Mouse (Mus musculus) large intestine, adult 2 months (tissue): Measurements from ENCODE around the gene Tmem151b. TPM values are rescaled to one million over a fixed set of nuclear protein-coding genes. Genes with fewer than 3 reads are reported as not detected.

Experiments
- DNase-seq: peaks from one replicate; pipeline ENCODE4 v3.0.0-alpha.2; 2012; ENCODE audit warnings: low read depth, low spot score
- WGBS: fragments of 180-500 bp; shearing (Covaris S2); methylation state at CpG from one replicate; pipeline ENCODE4 v1.1.7; 2018; 5-methylcytosine and 5-hydroxymethylcytosine counted together
- polyA plus RNA-seq: library from polyadenylated mRNA; depleted of rRNA; stranded (reverse); fragments of >200 nt; gene quantifications from 2 replicates; pipeline ENCODE4 v1.2.3, GENCODE M21; 2012; rRNA removed

Gene Tmem151b
- 0.66 and 0.73 TPM in 2 replicates for polyA plus RNA-seq

DNA sequence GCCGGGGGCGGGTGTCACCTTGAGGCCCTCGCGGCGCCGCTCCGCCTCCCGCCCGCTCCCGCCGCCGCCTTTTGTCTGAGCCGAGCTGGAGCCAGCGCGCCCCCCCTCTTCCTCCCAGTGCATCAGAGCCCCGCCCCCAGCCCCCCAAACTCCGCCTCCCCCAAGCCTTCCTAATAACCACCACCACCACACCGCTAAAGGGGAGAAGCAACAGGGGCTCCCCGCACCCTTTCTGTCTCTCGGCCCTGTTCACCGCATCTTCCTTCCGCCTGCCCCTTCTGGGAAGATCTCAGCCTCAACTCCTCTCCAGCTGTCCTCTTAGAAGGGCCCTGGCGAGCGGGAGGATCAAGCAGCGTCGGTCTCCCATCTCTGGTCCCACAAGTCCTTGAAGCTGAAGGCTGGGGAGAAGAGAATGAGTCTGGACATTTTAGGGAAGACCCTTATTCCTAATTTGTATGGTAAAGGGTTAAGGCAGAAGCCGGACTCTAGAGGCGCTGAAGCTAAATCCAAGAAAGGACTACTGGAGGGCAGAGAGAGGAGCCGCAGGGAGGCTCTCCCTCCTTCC is at the start of gene Tmem151b:
Gene Tmem151b (minus strand): TSS at position 61 of the 565 bp plus-strand sequence.
- DNase-seq, result no peak
- WGBS, result 3% methylated on average over 29 of the region's 29 CpGs

DNA sequence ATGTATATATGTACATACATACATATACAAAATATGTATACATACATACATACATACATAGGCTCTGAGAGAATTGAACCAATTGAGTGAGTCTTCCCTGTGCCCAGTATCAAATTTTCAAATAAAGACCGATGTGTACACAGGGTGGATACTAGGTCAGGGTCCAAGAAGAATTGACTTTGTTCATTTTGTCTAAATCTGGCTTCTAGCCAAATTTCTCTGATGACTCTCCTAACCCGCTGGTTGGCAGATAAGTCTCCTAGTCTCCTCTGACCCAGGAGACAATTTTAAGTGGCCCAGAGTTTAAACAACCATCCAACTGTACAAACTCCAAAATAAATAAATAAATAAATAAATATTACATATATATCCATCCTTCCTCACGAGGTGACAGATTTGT is 49.4 kb upstream of the Tmem151b start:
- DNase-seq, result no peak

DNA sequence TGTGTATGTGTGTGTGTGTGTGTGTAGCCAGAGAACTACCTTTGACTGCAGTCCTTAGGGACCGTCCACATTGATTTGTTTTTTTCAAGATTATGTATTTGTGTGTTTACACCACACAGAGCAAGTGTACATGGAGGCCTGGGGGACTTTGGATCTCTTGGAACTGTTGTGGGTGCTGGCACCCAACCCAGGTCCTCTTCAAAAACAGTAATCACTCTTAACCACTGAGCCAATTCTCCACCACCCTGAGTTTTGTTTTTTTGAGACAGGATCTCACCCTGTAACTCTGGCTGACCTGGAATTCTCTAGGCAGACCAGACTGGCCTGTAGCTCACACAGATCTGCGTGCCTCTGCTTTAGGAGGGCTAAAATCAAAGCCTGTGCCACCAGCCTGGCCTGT is 48.9 kb upstream of the Tmem151b start:
- no peak for DNase-seq
- 51% methylated on average over 2 of the region's 2 CpGs for WGBS

More for the DNA sequence above, 49.4 kb upstream of the Tmem151b start:
- 15% methylated on average over 3 of the region's 3 CpGs for WGBS

DNA sequence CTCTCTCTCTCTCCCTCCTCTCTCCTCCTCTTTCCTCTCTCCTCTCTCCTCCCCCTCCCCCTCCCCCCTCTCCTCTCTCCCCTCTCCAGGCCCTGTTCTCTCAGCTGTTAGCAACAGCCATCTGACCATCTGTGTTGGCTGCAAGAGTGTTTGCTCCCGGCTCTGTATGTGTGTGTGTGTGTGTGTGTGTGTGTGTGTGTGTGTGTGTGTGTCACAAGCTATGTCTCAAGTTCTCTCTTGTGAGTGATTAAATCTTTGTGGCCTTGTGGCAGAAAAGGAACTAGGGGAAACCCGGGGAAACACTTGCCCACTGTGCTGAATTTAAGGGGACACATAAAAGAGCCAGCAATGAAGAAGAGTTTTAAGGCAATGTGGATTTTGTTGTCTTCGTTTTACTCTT is 48.3 kb upstream of the Tmem151b start:
- DNase-seq, result no peak
- 10% methylated on average over 3 of the region's 3 CpGs for WGBS

DNA sequence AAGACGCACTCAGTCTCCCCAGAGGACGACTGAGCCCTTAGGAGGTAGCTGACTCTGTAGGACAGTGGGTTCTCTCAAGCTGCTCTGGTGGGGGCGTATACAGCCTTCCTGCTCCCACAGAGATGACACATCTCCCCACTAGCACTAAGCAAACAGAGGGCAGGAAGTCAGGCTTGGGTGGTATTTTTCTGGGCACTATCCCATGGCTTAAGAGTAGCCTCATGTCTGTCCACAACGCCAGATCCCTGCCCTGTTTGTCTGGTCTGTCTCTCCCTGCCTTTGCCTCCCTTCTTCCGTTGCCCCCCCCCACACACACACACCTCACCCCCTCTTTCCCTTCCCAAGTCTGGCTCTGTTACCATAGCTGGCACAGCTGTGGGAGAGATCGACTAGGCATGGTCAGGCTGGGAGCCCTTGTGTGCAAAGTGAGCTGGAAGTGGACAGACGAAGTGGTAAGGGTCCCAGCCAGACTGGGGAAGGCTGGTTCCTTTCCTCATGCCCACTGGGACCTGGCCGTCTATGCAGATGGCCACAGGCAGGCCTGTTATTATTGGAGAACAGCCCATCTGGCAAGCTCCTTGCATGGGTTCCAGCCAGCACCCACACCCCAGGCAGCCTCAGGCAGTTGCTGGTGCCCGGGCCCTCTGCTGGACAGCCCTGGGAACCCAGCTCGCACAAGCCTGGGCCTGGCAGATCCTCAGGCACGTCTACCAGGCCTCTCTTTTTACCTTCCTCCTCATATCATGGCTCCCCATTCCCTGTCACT is 47.3 kb upstream of the Tmem151b start:
- no peak for DNase-seq
- 26% methylated on average over 11 of the region's 11 CpGs for whole genome bisulfite sequencing

DNA sequence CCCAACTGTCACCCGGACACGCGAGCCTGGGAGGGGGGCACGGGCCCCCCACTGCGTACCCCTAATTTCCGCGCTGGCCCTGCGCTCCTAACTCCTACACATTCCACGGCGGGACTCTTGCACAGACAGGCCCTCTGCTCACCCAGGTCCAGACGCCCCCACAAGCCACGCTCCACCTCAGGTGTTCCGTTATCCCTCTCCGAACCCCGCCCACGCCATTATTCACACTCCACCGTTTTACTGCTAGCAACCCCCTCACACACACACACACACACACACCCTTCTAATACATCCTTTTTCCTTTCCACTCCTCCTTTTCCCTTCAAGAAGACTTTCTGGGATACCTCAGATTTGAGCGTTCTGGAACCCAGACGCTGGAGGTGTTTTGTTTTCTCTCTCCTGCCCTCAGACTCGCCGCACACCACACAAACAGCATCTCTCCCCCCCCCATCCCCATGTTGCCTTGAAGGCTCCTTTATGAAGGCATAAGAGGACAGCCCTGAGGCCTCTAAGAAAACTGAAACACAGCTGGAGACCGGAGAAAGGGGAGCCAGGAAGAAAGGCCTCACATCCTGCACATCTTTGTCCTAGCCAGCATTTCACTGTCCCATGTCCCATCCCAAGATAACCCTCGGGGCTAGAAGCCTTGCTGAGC is 46.4 kb upstream of the Tmem151b start:
- 15% methylated on average over 23 of the region's 23 CpGs for WGBS
- DNase-seq, result no peak

DNA sequence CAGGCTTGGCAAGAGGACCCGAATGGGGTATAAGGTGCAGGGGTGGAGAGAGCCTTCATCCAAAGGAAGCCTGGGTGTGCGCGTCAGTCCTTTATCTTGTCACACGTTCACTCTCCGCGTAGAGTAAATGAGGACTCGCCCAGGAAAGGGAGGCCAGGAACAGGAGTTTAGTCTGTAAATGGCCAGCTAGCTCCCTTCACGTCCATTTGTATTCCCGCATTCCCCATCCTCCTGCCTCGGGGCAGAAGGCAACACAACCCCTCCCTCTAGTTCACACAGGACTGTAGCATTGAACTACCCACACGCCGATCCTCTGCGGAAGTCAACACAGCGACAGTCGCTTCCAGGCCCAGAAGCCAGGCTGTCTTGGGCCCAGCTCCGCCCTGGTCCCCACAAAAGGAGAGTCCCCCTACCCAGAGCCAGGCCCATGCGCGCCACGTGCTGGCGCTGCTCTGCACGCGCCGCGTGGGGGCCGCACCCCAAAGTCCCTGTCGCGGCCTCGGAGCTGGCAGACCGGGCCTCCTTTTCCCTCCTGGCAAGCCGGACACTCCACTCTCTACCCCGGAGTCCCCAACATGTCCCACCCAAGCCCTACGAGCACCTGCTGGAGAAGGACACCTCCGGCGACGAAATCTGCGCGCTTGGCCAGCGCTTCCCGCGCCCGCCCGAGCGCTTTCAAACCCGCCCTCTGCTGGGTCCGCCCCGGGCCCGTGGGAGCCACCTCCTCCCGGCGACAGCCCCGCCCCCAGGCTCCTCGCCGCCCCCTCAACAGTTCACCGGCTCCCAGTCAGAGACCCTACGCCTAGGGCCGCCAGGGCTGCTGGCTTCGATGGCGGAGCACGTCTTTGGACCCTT is 45.6 kb upstream of the Tmem151b start:
- no peak for DNase-seq
- WGBS, result 2% methylated on average over 58 of the region's 58 CpGs

DNA sequence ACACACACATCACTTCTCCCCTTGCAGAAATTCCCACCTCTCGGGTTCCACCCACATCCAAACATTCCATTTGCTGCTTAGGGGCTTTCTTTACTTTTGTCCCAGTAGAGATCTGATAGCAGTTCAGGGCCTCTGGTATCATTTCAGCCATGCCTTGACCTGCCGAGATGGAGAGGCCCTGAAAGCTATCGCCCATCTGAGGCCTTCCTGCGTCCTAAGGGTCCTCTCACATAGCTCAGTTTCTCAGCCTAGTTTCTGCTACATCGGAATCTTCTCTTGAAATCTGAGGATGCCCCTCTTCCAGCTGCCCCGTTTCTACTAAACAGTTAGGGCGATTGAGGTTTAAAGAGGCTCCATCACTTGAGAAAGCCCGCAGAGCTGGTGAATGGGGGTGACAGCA is 44.7 kb upstream of the Tmem151b start:
- no peak for DNase-seq
- WGBS, result 68% methylated on average over 8 of the region's 8 CpGs

DNA sequence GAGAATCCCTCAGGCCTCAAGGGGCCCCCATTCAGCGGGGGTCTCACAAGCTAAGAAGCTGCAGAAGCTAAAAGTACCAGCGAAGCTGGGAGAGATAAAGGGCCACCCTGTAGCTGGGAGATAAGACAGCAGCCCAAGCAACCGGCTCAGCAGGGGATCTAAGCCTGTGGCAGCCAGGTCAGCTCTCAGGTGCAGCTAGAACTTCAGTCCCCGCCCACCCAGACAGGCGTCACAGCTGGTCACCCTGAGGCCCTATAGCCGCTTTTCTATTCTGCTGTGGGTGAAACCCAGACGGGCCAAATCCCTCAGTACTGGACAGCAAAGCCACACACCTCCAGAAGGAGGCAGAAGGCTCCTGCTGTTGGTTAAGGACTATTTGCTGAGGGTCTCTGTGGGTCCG is 44.0 kb upstream of the Tmem151b start:
- WGBS, result 65% methylated on average over 8 of the region's 8 CpGs
- no peak for DNase-seq

DNA sequence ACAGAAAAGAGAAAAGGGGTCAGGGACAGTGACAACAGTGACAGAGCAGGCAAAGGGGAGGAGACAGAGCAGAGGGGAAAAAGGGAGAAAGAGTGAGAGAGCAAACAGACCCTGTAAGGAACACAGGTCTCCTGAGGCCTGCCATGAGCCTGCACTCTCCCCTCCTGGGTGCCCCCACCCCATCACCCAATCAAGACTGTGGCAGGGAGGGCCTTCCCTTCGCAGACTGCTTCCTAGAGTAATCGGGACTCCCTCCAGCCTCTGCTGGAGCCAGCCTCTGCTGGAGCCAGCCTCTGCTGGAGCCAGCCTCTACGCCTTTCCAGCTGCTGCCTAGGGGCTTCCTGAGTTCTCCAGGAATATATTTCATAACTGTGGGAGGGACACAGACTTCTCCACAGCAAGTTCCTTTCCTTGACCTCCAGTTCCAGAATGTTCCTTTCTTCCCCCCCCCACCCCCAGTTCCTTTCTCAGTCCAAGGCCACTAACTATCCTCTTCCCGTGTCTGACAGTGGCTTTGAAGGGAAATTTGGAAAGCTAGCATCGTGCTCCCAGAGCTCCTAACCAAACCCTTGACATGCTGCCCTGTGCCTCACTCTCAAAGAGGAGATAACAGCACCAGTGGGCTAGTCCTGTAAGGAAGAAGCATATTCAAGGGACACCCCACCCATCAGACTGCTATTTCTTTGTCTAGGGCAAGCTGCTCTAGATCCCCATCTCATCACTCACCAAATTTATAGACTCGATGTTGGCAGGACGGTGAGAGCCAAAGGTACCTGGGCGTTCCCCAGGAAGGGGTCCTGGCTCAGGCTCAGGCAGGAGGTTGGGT is 43.3 kb upstream of the Tmem151b start:
- DNase-seq, result no peak
- 54% methylated on average over 8 of the region's 8 CpGs for WGBS

DNA sequence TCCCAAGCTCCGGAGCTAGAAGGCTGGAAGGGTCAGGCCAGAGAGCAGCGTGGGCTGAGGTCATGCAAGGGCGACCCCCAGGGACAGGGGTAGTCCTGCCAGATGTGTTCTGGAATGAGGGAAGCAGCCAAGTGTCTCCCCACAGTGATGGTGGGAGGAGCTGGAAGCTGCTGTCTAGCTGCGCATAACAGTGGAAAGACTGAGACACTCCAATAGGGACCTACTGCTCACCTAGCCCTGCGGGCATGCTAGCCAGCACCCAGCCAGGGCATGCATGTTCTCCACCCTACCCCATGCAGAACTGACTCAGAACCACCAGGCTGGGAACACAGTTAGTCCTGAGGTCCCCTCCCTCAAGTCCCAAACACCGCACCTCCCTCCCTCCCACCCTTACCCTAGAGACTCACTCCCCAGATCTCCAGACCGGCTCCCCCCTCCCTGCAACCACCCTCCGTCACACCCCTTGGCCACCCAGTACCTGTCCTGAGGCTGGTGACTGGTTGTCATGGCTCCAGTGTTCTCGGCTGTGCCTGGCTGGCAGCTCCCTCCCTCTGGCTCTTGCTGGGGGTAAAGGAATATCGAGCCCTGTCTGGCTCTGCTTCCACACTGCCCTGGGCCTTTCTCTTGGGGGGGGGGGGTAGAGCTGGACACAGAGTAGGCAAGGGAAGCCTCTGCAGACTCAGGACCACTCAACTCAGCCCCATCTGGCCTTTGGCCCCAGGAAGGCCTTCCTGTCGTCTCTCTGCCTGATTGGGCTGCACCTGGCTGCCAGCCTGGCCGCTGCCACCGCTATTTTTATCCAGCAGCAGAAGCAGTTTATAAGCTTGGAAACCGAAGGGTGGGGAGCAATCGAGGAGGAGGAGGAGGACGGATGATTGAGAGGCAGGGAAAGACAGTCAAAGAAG is 42.5 kb upstream of the Tmem151b start:
- DNase-seq, result no peak

DNA sequence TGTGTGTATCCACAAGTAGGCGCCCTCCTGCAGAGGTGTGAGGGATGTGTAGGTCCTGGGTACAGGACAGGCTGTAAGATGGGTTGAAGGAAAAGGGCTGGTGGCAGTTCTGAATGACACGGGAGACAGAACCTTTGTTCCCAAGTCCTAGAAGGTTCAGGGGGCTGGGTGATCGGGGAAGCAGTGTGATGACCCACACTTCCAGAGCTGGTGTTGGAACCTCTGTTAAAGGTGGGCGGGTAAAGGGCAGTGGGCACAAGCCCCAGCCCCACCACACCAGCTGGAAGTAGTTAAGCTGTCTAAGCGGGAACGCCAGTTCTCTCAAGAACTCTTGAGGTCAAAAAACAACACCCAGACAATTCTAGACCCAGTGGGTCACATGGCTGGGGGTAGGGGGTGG is 40.9 kb upstream of the Tmem151b start:
- no peak for DNase-seq
- WGBS, result 91% methylated on average over 6 of the region's 6 CpGs

More for the DNA sequence above, 42.5 kb upstream of the Tmem151b start:
- 50% methylated on average over 16 of the region's 16 CpGs for whole genome bisulfite sequencing

DNA sequence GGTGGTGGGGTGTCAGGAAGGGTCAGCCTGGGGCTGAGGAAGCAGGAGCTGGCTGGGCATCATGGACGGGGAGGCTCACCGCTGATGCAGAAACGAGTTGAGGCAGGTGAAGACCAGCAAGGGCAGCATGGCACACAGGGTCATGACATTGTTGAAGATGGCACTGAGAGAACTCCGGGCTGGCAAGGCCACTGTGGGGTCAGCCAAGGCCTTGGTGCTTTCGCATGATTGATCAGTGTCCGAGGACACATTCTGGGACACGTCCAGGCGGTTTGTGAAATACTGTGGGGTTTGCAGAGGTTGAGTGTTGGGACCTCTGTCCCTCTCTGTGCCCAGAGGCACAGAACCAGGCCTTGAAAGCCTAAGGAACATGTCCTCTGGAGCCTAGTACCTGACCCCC is 40.4 kb upstream of the Tmem151b start:
- no peak for DNase-seq
- 95% methylated on average over 8 of the region's 8 CpGs for WGBS

DNA sequence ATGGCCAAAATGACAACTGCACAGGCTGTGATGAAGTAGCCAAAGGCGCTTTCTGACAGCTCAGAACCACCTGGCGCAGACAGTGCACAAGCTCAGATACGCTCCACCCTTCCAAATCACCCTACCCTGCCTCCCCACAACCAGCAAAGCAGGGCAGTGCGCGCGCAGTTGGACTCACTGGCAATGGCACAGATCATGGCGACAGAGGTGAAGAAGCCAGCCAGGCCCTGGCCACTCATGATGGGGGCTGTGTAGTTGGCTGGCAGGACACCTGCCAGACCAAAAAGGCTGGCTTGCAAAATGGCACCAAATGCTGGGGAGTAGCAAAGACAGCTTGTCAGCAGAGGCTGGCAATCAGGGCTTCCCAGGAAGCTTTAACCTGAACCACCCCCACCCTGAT is 39.8 kb upstream of the Tmem151b start:
- WGBS, result 97% methylated on average over 7 of the region's 7 CpGs
- DNase-seq, result no peak

DNA sequence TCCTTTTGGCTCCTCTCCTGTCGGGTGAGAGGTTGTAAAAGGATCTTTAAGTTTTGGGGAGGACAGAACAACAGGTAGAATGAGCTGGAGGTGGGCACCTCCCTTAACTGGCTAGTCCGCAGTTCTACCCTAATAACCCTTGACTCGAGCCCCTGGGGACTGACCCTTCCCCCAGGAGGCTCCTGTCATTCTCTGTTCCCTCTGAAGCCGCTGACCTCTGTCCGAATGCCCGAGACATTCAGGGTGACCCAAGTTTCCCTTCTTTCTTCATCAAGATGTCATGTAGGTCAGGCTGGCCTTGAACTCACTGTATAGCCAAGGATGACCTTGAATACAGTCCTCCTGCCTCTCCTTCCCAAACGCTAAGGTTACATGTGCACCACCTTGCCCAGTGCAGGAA is 38.9 kb upstream of the Tmem151b start:
- DNase-seq, result no peak
- WGBS, result 89% methylated on average over 7 of the region's 7 CpGs

DNA sequence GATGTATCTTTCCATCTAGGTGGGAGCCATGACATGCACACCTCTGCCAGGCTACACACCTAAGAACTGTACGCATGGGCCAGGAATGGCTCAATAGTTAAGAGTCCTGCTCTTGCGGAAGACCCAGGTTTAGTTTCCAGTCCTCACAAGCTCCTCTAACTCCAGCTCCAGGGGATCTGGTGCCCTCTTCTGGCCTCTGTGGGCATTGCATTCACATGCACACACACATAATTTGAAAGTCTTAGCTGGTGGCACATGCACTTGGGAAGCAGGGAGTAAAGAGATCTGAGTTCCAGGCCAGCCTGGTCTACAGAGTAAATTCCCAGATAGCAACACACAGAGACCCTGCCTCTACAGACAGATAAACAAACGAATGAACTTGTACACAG is 37.0 kb upstream of the Tmem151b start:
- 97% methylated on average over 3 of the region's 3 CpGs for whole genome bisulfite sequencing
- no peak for DNase-seq

DNA sequence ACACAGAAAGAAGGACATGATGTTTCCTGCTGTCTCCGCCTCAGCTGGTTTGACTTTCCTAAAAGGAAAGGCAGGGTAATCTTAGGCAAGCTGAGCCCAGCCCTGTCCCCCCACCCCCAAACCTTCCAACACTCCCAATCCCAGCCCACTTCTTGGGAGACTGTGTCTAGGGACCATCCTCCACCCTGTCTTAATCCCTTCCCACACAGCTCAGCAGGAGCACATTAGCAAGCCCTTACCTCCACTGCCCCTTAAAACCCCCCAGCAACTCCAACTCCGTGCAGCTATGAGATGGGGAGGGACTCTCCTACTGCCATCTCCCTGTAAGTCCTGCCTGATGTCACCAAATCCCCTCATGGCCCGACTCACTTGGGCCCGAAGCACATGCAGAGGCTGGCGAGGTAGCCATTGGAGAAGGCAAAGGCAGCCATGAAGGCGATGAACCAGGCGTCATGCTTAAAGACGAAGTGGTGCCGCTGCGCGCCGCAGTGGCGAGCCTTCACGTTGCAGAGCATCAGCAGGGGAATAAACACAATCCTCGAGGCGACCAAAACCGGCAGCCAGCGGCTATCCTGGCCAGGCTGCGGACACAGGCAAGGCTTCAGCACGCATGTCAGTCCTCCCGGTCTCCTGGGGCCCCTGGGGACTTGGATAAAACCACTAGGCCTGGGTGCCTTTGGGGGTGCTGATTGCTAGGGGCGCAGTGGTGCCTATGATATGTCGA is 36.4 kb upstream of the Tmem151b start:
- WGBS, result 84% methylated on average over 23 of the region's 23 CpGs
- no peak for DNase-seq
